Mouse (Mus musculus): ENCODE results near the gene Gm2016.
"Not testable (repeated sequence)": the region's sequence is repeated elsewhere in the genome, so short reads cannot be mapped to it uniquely, and the experiment has no call there.

Gm2016 gene

DNA sequence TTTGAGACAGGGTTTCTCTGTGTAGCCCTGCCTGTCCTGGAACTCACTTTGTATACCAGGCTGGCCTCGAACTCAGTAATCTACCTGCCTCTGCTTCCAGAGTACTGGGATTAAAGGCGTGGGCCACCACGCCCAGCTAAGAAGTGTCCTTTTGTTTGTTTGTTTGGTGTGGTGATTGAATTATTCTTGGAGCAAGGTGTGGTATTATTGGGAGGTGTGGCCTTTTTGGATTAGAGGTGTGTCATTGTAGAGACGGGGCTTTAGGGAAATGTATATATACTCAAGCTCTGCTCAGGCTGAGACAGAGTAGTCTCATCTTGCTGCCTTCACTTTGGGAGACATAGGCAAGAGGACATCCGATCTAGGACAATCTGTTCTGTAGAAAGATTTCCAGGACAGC lies at the start of gene Gm2016:
TSS of gene Gm2016 (plus strand) at position 301 of the 400 bp plus-strand sequence.
- DNase-seq (ENCODE audit: low spot score): not testable (repeated sequence)

DNA sequence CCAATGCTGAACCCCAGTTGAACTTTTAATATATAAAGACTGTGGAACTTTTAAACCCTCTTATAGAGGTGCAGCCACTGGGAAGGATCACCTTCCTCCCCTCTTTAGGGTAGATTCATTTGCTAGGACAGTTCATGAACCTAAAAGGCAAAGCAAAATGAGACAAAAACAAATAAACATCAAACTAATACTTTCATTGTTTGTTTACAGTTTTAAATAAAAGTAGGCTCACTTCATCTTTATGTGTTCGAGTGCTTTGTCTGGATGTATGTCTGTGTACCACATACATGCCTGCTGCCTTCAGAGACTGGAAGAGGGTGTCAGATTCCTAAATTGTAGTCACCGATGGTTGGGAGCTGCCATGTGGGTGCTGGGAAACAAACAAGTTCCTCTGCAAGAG lies 31.6 kb upstream of the Gm2016 start, which contains the start of gene Gm2001:
TSS of gene Gm2001 (minus strand) at position 101 of the 400 bp plus-strand sequence.
- DNase-seq (ENCODE audit: low spot score): not testable (repeated sequence)

DNA sequence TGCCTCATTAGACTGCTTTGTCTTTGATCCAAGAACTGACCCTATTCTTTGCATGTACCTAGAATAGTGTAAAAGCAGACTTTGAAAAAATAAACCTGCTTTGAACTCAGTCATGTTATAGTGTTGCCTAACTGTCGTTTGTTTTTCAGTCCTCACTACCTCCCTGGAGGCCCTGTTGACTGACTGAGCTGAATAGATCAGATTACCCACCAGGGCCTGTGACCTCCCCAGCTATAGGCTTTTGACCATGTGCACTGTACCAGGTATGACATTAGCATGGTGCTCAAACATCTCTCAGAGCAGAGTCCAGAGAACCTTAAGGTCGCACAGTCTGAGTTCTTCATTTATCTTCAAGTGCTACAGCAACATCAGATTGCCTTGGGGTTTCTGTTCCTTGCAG lies 23.2 kb upstream of the Gm2016 start:
- not testable (repeated sequence) for DNase-seq (ENCODE audit: low spot score)

DNA sequence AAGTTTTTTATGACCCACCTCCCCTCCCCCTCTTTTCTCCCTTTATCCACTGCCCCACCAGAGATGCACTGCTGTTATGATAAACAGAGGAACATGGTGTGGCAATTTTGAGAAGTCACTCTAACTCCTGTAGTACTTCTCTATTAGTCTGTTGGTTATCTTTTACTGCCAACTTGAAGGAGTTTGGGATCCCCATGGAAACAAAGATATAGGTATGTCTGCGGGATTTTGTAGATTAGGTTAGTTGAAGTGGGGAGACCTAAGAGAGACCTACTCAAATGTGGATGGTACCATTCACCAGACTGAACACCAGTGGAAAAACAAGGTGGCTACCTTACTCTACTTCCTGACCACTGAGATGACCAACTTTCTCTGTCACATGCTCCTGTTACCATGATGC lies 17.8 kb upstream of the Gm2016 start:
- not testable (repeated sequence) for DNase-seq (ENCODE audit: low spot score)

DNA sequence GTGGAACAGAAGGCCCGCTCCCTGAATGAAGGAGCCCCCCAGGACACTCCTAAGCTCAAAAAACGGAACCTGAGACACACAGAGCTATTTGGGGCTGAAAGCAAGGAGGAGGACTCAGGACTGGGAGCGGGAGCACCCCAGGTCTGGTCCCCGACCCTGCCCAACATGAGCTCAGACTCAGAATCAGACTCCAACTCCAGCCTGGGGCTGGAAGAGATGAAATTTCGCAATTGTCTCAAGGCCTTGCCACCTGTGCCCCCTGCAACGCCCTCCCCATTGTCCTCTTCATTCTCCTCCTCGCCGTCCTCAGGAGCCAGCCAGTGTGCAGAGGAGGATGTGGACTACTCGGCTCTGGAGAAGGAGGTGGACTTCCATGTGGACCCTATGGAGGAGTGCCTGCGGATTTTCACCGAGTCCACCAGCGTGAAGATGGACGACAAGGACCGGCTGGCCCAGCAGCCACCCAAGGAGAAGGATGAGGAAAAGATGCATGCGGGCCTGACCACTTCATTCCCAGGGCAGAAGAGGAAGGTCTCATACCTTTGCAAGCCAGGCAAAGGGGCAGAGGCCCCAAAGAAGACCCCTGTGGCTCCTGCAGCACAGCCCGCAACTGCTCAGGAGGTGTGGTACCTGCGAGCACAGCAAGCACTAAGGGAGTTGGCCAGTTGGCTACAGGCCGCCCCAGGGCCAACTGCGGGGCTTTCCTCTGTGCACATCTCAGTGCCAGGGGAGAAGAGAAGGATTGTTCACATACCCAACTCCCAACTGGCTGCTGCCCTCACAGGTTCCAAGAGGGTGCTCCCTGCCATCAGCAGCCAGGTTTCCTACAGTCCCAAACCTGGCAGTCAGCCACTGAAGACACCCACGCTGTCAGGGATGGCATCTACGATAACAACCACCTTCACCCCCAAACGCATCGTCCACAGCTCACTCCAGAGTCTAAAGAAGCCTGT lies 11.9 kb upstream of the Gm2016 start:
- not testable (repeated sequence) for DNase-seq (ENCODE audit: low spot score)

DNA sequence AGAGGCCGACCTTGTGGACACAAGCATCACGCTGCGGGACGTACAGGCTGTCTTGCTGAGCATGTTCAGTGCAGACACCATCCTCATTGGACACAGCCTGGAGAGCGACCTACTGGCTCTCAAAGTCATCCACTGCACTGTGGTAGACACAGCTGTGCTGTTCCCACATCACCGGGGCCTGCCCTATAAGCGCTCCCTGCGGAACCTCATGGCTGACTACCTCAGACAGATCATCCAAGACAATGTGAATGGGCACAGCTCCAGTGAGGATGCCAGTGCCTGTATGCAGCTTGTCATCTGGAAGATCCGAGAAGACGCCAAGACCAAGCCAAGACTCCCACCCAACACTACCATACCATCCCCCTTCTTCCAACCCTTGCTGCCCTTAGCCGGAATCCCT lies 10.2 kb upstream of the Gm2016 start:
- DNase-seq (ENCODE audit: low spot score): not testable (repeated sequence)

DNA sequence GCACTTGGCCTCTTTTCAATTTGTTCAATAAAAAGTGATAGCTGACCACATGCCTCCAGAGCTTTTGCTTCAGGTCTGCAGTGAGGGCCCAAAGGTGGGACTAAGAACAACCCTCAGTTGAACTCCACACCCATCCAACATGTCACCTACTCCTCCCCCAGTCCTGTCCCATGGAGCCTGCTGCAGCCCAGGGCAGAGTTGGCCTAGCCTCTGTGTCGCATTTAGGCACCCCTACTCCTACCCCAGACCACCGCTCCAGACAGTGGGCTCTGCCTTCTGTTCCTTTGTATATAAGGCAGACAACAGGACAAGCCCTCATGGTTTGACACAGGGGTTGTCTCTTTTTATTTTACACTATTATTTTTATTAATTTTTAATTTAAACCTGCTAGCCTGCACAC lies 9.8 kb upstream of the Gm2016 start:
- DNase-seq (ENCODE audit: low spot score): not testable (repeated sequence)

DNA sequence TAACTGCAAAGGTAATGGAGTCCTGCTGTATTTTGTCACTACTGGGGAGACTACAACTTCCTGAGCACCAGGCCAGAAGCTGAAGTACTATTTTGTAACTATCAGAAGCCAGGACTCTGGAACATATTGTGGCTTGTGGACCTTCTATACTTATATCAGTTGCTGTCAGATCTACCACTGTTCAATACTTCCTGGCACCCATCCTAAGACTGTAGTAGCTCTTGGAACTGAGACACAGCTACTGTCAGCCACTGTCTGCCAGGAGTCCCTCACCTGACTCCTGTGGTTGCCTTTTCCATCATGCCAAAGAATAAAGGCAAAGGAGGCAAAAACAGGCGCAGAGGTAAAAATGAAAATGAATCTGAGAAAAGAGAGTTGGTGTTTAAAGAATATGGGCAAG lies 21.2 kb downstream of the Gm2016 start, which contains the start of gene Gm2022:
TSS of gene Gm2022 (plus strand) at position 301 of the 400 bp plus-strand sequence.
- not testable (repeated sequence) for DNase-seq (ENCODE audit: low spot score)

DNA sequence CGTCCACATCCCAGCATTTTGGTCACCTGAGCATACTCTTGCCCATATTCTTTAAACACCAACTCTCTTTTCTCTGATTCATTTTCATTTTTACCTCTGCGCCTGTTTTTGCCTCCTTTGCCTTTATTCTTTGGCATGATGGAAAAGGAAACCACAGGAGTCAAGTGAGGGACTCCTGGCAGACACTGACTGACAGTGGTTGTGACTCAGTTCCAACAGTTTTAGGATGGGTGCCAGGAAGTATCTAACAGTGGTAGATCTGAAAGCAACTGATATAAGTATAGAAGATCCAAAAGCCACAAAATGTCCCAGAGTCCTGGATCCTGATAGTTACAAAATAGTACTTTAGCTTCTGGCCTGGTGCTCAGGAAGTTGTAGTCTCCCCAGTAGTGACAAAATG lies 45.8 kb downstream of the Gm2016 start, which contains the start of gene Gm2035:
TSS of gene Gm2035 (minus strand) at position 137 of the 400 bp plus-strand sequence.
- DNase-seq (ENCODE audit: low spot score): not testable (repeated sequence)

All from c-Kit-positive CD71-positive TER-119-positive erythroid progenitor cells, embryonic 14.5 days (primary cell).